Mouse (Mus musculus): ENCODE data around the gene Nectin3.

The Nectin3 gene

GRCm38 (mm10) chr16:46498421-46498789 is at the start of gene Nectin3:
Nectin3 (minus strand) TSS chr16:46498525.
- in situ Hi-C loops (cut with MboI, MseI), result no loop called here

- in situ Hi-C loops (cut with MboI, MseI), result no loop called here
Measured at GRCm38 (mm10) chr16:46538092-46538491, 39.8 kb upstream of the Nectin3 start.

- in situ Hi-C loops (cut with MboI, MseI), result no loop called here
Measured at GRCm38 (mm10) chr16:46532465-46533254, 34.3 kb upstream of the Nectin3 start.

GRCm38 (mm10) chr16:46531023-46531422 is 32.7 kb upstream of the Nectin3 start:
- in situ Hi-C loops (cut with MboI, MseI), result no loop called here

GRCm38 (mm10) chr16:46520885-46521417 is 22.6 kb upstream of the Nectin3 start:
- in situ Hi-C loops (cut with MboI, MseI), result no loop called here

- in situ Hi-C loops (cut with MboI, MseI), result no loop called here
Measured at GRCm38 (mm10) chr16:46519606-46520005, 21.3 kb upstream of the Nectin3 start.

GRCm38 (mm10) chr16:46507944-46508333 is 9.6 kb upstream of the Nectin3 start:
- in situ Hi-C loops (cut with MboI, MseI), result no loop called here

GRCm38 (mm10) chr16:46507260-46507943 is 9.1 kb upstream of the Nectin3 start:
- in situ Hi-C loops (cut with MboI, MseI), result no loop called here

GRCm38 (mm10) chr16:46504006-46504405 is 5.7 kb upstream of the Nectin3 start:
- in situ Hi-C loops (cut with MboI, MseI), result no loop called here

- in situ Hi-C loops (cut with MboI, MseI), result no loop called here
Measured at GRCm38 (mm10) chr16:46502311-46502710, 4.0 kb upstream of the Nectin3 start.

GRCm38 (mm10) chr16:46500759-46501158 is 2.4 kb upstream of the Nectin3 start:
- in situ Hi-C loops (cut with MboI, MseI), result no loop called here

- in situ Hi-C loops (cut with MboI, MseI), result no loop called here
Measured at GRCm38 (mm10) chr16:46497686-46498420, 472 bp downstream of the Nectin3 start.

GRCm38 (mm10) chr16:46496889-46497685 is 1.2 kb downstream of the Nectin3 start:
- in situ Hi-C loops (cut with MboI, MseI), result no loop called here

GRCm38 (mm10) chr16:46496031-46496868 is 2.1 kb downstream of the Nectin3 start:
- in situ Hi-C loops (cut with MboI, MseI), result no loop called here

GRCm38 (mm10) chr16:46495201-46495600 is 3.1 kb downstream of the Nectin3 start:
- in situ Hi-C loops (cut with MboI, MseI), result no loop called here

- in situ Hi-C loops (cut with MboI, MseI), result no loop called here
Measured at GRCm38 (mm10) chr16:46487436-46488097, 10.8 kb downstream of the Nectin3 start.

- in situ Hi-C loops (cut with MboI, MseI), result no loop called here
Measured at GRCm38 (mm10) chr16:46477336-46477735, 21.0 kb downstream of the Nectin3 start.

- in situ Hi-C loops (cut with MboI, MseI), result loop anchor here (25.0 kb wide), 1 partner anchor 661 kb away; no protein-coding TSS in a partner anchor
Measured at GRCm38 (mm10) chr16:46451421-46451820, 46.9 kb downstream of the Nectin3 start.

- in situ Hi-C loops (cut with MboI, MseI), result no loop called here
Measured at GRCm38 (mm10) chr16:46449013-46449412, 49.3 kb downstream of the Nectin3 start.

GRCm38 (mm10) chr16:46431317-46431716 is 67.0 kb downstream of the Nectin3 start:
- in situ Hi-C loops (cut with MboI, MseI), result no loop called here

Measured in regulatory T cell (primary cell).